Mouse (Mus musculus): ENCODE data around the gene Wdfy4.

DNA sequence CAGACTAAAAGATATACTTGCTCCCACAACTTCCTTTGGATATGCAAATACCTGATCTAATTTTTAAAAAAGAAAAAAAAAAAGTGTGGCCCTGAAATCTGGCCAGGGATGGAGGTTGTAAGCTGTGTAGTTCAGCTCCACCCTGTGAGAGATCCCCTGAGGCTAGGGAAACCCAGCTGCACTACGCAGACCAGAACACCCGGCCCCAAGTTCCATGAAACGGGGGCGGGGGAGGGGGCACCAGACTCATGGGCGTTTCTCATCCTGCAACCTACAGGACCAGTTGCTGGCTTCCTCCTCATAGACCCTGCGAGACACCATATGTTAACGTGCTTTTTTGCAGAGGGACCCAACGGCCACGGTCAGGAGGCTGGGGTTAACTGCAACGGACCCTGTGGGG is 3.9 kb upstream of the Wdfy4 start:
- TF ChIP-seq CTCF (IDR thresholded peaks at IDR 0.05; ENCODE audit: extremely low read depth, insufficient read depth, low read length) = no peak
- no peak for TF ChIP-seq POLR2A (IDR thresholded peaks at IDR 0.05; ENCODE audit: extremely low read depth, insufficient read depth, low read length)

Measured in cortical plate, adult 2 months (tissue).